Mouse (Mus musculus): ENCODE measurements at regions not wholly inside any gene's neighbourhood (a gene's known extent, or its start where the extent isn't known, plus 50 kb on each side); places are given as distances from the start of the nearest gene placed in this dataset.
"Not testable (repeated sequence)": the region's sequence is repeated elsewhere in the genome, so short reads cannot be mapped to it uniquely, and the experiment has no call there.

GRCm38 (mm10) chr13:7007091-7007490 is 358.5 kb upstream of the Pfkp start:
- H3K4me2 ChIP-seq, result no peak overlapping the region
- H3K9ac ChIP-seq, result no peak overlapping the region
- no peak overlapping the region for H3K4me3 ChIP-seq (replicated peaks)
- no peaks in the 10 kb centered on the region for H3K9me3 ChIP-seq (replicated peaks)
- no peaks in the 10 kb centered on the region for H3K36me3 ChIP-seq
- H3K27me3 ChIP-seq, result no peaks in the 10 kb centered on the region
- H3K27ac ChIP-seq, result no peak overlapping the region
- DNase-seq, result no peak
- no peaks in the 10 kb centered on the region for H3K4me1 ChIP-seq (replicated peaks)
- 27% methylated on average over 1 of the region's 1 CpGs for WGBS (ENCODE audit: insufficient replicate concordance)
- ATAC-seq (ENCODE audit: low read depth), result no peak

- H3K4me2 ChIP-seq; DNase-seq; H3K27me3 ChIP-seq; H3K4me1 ChIP-seq (replicated peaks); H3K4me3 ChIP-seq (replicated peaks); H3K36me3 ChIP-seq; H3K9me3 ChIP-seq (replicated peaks); ATAC-seq (ENCODE audit: low read depth); H3K9ac ChIP-seq; H3K27ac ChIP-seq: not testable (repeated sequence)
- 52% methylated on average over 10 of the region's 10 CpGs for WGBS (ENCODE audit: insufficient replicate concordance)
Observed at GRCm38 (mm10) chr13:6998508-6999278, 350.1 kb upstream of the Pfkp start.

- no peak for ATAC-seq (ENCODE audit: low read depth)
- H3K27ac ChIP-seq, result no peak overlapping the region
- no peak overlapping the region for H3K9ac ChIP-seq
- no peak overlapping the region for H3K4me2 ChIP-seq
- H3K27me3 ChIP-seq, result no peaks in the 10 kb centered on the region
- no peaks in the 10 kb centered on the region for H3K4me1 ChIP-seq (replicated peaks)
- no peak overlapping the region for H3K4me3 ChIP-seq (replicated peaks)
- DNase-seq, result no peak
- 76% methylated on average over 9 of the region's 9 CpGs for WGBS (ENCODE audit: insufficient replicate concordance)
- H3K9me3 ChIP-seq (replicated peaks), result no peaks in the 10 kb centered on the region
- H3K36me3 ChIP-seq, result no peaks in the 10 kb centered on the region
Observed at GRCm38 (mm10) chr13:6998094-6998493, 349.5 kb upstream of the Pfkp start.

GRCm38 (mm10) chr13:6992323-6992994 is 343.9 kb upstream of the Pfkp start:
- Histone ChIP-seq H3K27ac (no peak overlapping the region), H3K4me2 (no peak overlapping the region), H3K4me1 (replicated peaks) (no peaks in the 10 kb centered on the region), H3K9me3 (replicated peaks) (0 out of 2 replicates have a peak, but pooled peaks cover 3% of the 10 kb centered on the region), H3K9ac (no peak overlapping the region), H3K36me3 (no peaks in the 10 kb centered on the region), H3K27me3 (no peaks in the 10 kb centered on the region), H3K4me3 (replicated peaks) (no peak overlapping the region)
- DNase-seq, result no peak
- WGBS (ENCODE audit: insufficient replicate concordance), result 59% methylated on average over 12 of the region's 12 CpGs
- no peak for ATAC-seq (ENCODE audit: low read depth)

GRCm38 (mm10) chr13:6991714-6992113 is 343.1 kb upstream of the Pfkp start:
- Histone ChIP-seq H3K4me3 (replicated peaks) (no peak overlapping the region), H3K4me1 (replicated peaks) (no peaks in the 10 kb centered on the region), H3K4me2 (no peak overlapping the region), H3K9me3 (replicated peaks) (0 out of 2 replicates have a peak, but pooled peaks cover 3% of the 10 kb centered on the region), H3K27ac (no peak overlapping the region), H3K36me3 (no peaks in the 10 kb centered on the region), H3K27me3 (no peaks in the 10 kb centered on the region), H3K9ac (no peak overlapping the region)
- DNase-seq (no peak), ATAC-seq (ENCODE audit: low read depth) (no peak)
- WGBS (ENCODE audit: insufficient replicate concordance), result 36% methylated on average over 2 of the region's 2 CpGs

- no peak for ATAC-seq (ENCODE audit: low read depth)
- Histone ChIP-seq H3K4me2 (no peak overlapping the region), H3K4me3 (replicated peaks) (no peak overlapping the region), H3K9ac (no peak overlapping the region), H3K27ac (no peak overlapping the region), H3K9me3 (replicated peaks) (no peaks in the 10 kb centered on the region), H3K27me3 (no peaks in the 10 kb centered on the region), H3K4me1 (replicated peaks) (no peaks in the 10 kb centered on the region), H3K36me3 (no peaks in the 10 kb centered on the region)
- 64% methylated on average over 23 of the region's 23 CpGs for WGBS (ENCODE audit: insufficient replicate concordance)
- DNase-seq, result no peak
Observed at GRCm38 (mm10) chr13:6985012-6985996, 336.7 kb upstream of the Pfkp start.

- no peak overlapping the region for H3K9ac ChIP-seq
- no peak overlapping the region for H3K4me3 ChIP-seq (replicated peaks)
- DNase-seq (no peak), ATAC-seq (ENCODE audit: low read depth) (no peak)
- H3K36me3 ChIP-seq, result no peaks in the 10 kb centered on the region
- no peaks in the 10 kb centered on the region for H3K27me3 ChIP-seq
- WGBS (ENCODE audit: insufficient replicate concordance), result 45% methylated on average over 3 of the region's 3 CpGs
- H3K27ac ChIP-seq, result no peak overlapping the region
- H3K4me1 ChIP-seq (replicated peaks), result no peaks in the 10 kb centered on the region
- no peak overlapping the region for H3K4me2 ChIP-seq
- H3K9me3 ChIP-seq (replicated peaks), result no peaks in the 10 kb centered on the region
Observed at GRCm38 (mm10) chr13:6955713-6956112, 307.1 kb upstream of the Pfkp start.

- Histone ChIP-seq H3K4me2 (no peak overlapping the region), H3K9ac (no peak overlapping the region), H3K4me3 (replicated peaks) (no peak overlapping the region), H3K27ac (no peak overlapping the region), H3K9me3 (replicated peaks) (no peaks in the 10 kb centered on the region), H3K4me1 (replicated peaks) (no peaks in the 10 kb centered on the region), H3K36me3 (no peaks in the 10 kb centered on the region), H3K27me3 (no peaks in the 10 kb centered on the region)
- ATAC-seq (ENCODE audit: low read depth) (no peak), DNase-seq (no peak)
Observed at GRCm38 (mm10) chr13:6924136-6924535, 275.6 kb upstream of the Pfkp start.

GRCm38 (mm10) chr13:6922357-6922721 is 273.8 kb upstream of the Pfkp start:
- Histone ChIP-seq H3K4me2 (no peak overlapping the region), H3K27ac (no peak overlapping the region), H3K27me3 (no peaks in the 10 kb centered on the region), H3K4me3 (replicated peaks) (no peak overlapping the region), H3K9me3 (replicated peaks) (no peaks in the 10 kb centered on the region), H3K9ac (no peak overlapping the region), H3K4me1 (replicated peaks) (no peaks in the 10 kb centered on the region), H3K36me3 (no peaks in the 10 kb centered on the region)
- DNase-seq (no peak), ATAC-seq (ENCODE audit: low read depth) (no peak)
- 55% methylated on average over 2 of the region's 2 CpGs for WGBS (ENCODE audit: insufficient replicate concordance)

- ATAC-seq (ENCODE audit: low read depth), result no peak
- WGBS (ENCODE audit: insufficient replicate concordance), result 35% methylated on average over 6 of the region's 6 CpGs
Observed at GRCm38 (mm10) chr13:6921691-6922356, 273.2 kb upstream of the Pfkp start.

GRCm38 (mm10) chr13:6906000-6906399 is 257.4 kb upstream of the Pfkp start:
- Histone ChIP-seq H3K27me3 (no peaks in the 10 kb centered on the region), H3K27ac (no peak overlapping the region), H3K4me2 (no peak overlapping the region), H3K36me3 (no peaks in the 10 kb centered on the region), H3K9me3 (replicated peaks) (no peaks in the 10 kb centered on the region), H3K4me1 (replicated peaks) (no peaks in the 10 kb centered on the region), H3K9ac (no peak overlapping the region), H3K4me3 (replicated peaks) (no peak overlapping the region)
- DNase-seq, result no peak
- no peak for ATAC-seq (ENCODE audit: low read depth)

More at GRCm38 (mm10) chr13:6921691-6922356, 273.2 kb upstream of the Pfkp start:
- Histone ChIP-seq H3K36me3 (no peaks in the 10 kb centered on the region), H3K27me3 (no peaks in the 10 kb centered on the region), H3K4me3 (replicated peaks) (no peak overlapping the region), H3K4me1 (replicated peaks) (no peaks in the 10 kb centered on the region), H3K9me3 (replicated peaks) (no peaks in the 10 kb centered on the region), H3K4me2 (no peak overlapping the region), H3K9ac (no peak overlapping the region), H3K27ac (no peak overlapping the region)
- DNase-seq, result no peak

Data from liver, embryonic 13.5 days (tissue).